Mouse (Mus musculus) ES-Bruce4 (cell line): ENCODE results near the gene Ttc7b.

Source experiments
- CTCF ChIP-seq: IDR thresholded peaks from one replicate; pipeline ENCODE4 v1.8.1; 2011; ENCODE audit warnings: low read depth, low read length
- POLR2A ChIP-seq: IDR thresholded peaks from one replicate; pipeline ENCODE4 v1.8.1; 2011; ENCODE audit warnings: low read length; ENCODE audit not compliant: insufficient read depth

DNA sequence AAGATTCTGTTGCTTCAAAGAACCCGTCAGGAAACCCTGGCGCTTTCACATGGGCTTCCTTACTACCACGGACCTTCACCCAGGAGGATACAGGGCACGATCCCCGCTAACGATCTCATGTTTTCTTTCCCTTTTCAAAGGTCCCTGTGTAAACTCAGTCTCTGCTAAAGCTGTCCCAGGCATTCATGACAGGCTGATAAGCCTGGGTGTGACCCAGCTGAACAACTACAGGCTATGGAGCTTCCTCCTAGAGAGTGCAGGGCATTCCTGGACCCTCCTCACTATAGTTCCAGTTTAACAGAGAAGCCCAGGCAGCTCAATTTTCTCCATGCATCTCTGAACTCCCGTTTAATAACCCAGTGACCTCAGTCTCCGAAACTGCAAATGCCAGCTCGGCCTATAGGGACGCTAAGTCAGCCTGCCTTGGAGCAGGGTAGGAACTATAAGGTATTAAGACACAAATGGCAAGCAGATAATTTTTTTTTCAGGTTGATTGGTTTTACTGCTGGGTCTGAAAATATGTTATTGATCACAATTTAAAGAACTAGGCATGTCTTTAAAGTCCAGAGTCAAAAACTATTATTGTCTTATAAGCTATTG lies 41.3 kb downstream of the Ttc7b start:
- TF ChIP-seq CTCF (no peak), POLR2A (no peak)
